Mouse (Mus musculus) limb, embryonic 12.5 days (tissue): Measurements from ENCODE around the gene Ina. TPM values are rescaled to one million over a fixed set of nuclear protein-coding genes. Genes with fewer than 3 reads are reported as not detected.
"Not testable (repeated sequence)": the region's sequence is repeated elsewhere in the genome, so short reads cannot be mapped to it uniquely, and the experiment has no call there.

Experiments used
- ATAC-seq: fragments of 200-750 bp; cut with Nextera tagmentation; 2 replicates; pipeline ENCODE4 v1.8.0; 2017; ENCODE audit warnings: low read depth, moderate TSS enrichment; ENCODE audit not compliant: insufficient number of reproducible peaks, insufficient read depth, low FRiP score, low TSS enrichment
- H3K27ac ChIP-seq: fragments of 300-500 bp; sonication (generic); 2 replicates; pipeline ENCODE4 v1.5.1; 2016; ENCODE audit warnings: mild to moderate bottlenecking, moderate library complexity
- H3K27me3 ChIP-seq: fragments of 300-500 bp; sonication (generic); 2 replicates; pipeline ENCODE4 v1.6.1; 2016; ENCODE audit warnings: mild to moderate bottlenecking, moderate library complexity
- H3K36me3 ChIP-seq: fragments of 300-500 bp; sonication (generic); 2 replicates; pipeline ENCODE4 v1.6.1; 2016; ENCODE audit warnings: mild to moderate bottlenecking, moderate library complexity
- H3K4me1 ChIP-seq: fragments of 300-500 bp; sonication (generic); replicated peaks from 2 replicates; pipeline ENCODE4 v1.6.1; 2016
- H3K4me2 ChIP-seq: fragments of 300-500 bp; sonication (generic); 2 replicates; pipeline ENCODE4 v1.6.1; 2016; ENCODE audit warnings: mild to moderate bottlenecking, moderate library complexity
- H3K4me3 ChIP-seq: fragments of 300-500 bp; sonication (generic); replicated peaks from 2 replicates; pipeline ENCODE4 v1.5.1; 2016; ENCODE audit warnings: mild to moderate bottlenecking
- H3K9ac ChIP-seq: fragments of 300-500 bp; sonication (generic); replicated peaks from 2 replicates; pipeline ENCODE4 v1.6.1; 2016; ENCODE audit warnings: mild to moderate bottlenecking, moderate library complexity
- H3K9me3 ChIP-seq: fragments of 300-500 bp; sonication (generic); 2 replicates; pipeline ENCODE4 v1.6.1; 2016; ENCODE audit warnings: mild to moderate bottlenecking, moderate library complexity
- WGBS: fragments of 180-500 bp; shearing (Covaris S2); methylation state at CpG from one replicate; pipeline ENCODE4 v1.1.7; 2016; 5-methylcytosine and 5-hydroxymethylcytosine counted together
- polyA plus RNA-seq: library from polyadenylated mRNA; unstranded; fragments of >200 nt; fragmentation: Nextera tagmentation; extraction: Ambion mirVana; gene quantifications from 2 replicates; pipeline ENCODE4 v1.2.1, GENCODE M21; 2016

Ina gene
- polyA plus RNA-seq, 1 experiment from 2014 or later, result 2.2 TPM

- 67% methylated on average over 16 of the region's 16 CpGs for WGBS
- H3K4me2 ChIP-seq, result no peak overlapping the region
- H3K36me3 ChIP-seq, result no peaks in the 10 kb centered on the region
- H3K4me3 ChIP-seq, result no peak overlapping the region
- H3K27me3 ChIP-seq, result no peaks in the 10 kb centered on the region
- no peak overlapping the region for H3K27ac ChIP-seq
- peaks cover 16% of the 10 kb centered on the region for H3K4me1 ChIP-seq
- ATAC-seq, result no peak
- H3K9me3 ChIP-seq, result no peaks in the 10 kb centered on the region
- no peak overlapping the region for H3K9ac ChIP-seq
These were observed 26.0 kb upstream of the Ina start for GRCm38 (mm10) chr19:46988231-46989087.

- Histone ChIP-seq H3K4me3 (no peak overlapping the region), H3K9ac (no peak overlapping the region), H3K4me1 (peaks cover 9% of the 10 kb centered on the region; the same call in 1 of the 2 replicates), H3K27ac (no peak overlapping the region), H3K27me3 (no peaks in the 10 kb centered on the region), H3K9me3 (no peaks in the 10 kb centered on the region), H3K4me2 (no peak overlapping the region), H3K36me3 (no peaks in the 10 kb centered on the region)
- no peak for ATAC-seq
- 65% methylated on average over 20 of the region's 20 CpGs for WGBS
These were observed 24.9 kb upstream of the Ina start for GRCm38 (mm10) chr19:46989479-46990152.

- H3K4me3 ChIP-seq, result no peak overlapping the region
- H3K27me3 ChIP-seq, result no peaks in the 10 kb centered on the region
- H3K9me3 ChIP-seq, result no peaks in the 10 kb centered on the region
- 79% methylated on average over 3 of the region's 3 CpGs for WGBS
- H3K9ac ChIP-seq, result no peak overlapping the region
- no peaks in the 10 kb centered on the region for H3K36me3 ChIP-seq
- no peak overlapping the region for H3K4me2 ChIP-seq
- no peak overlapping the region for H3K27ac ChIP-seq
- H3K4me1 ChIP-seq, result peaks cover 9% of the 10 kb centered on the region; the same call in 1 of the 2 replicates
- ATAC-seq, result no peak
These were observed 24.4 kb upstream of the Ina start for GRCm38 (mm10) chr19:46990153-46990518.

GRCm38 (mm10) chr19:46990625-46991024, 23.9 kb upstream of the Ina start:
- H3K27me3 ChIP-seq, H3K4me3 ChIP-seq, H3K4me1 ChIP-seq, H3K27ac ChIP-seq, H3K4me2 ChIP-seq, H3K9ac ChIP-seq, H3K9me3 ChIP-seq, ATAC-seq, H3K36me3 ChIP-seq: not testable (repeated sequence)
- 84% methylated on average over 8 of the region's 8 CpGs for WGBS

GRCm38 (mm10) chr19:46991145-46991544, 23.4 kb upstream of the Ina start:
- no peaks in the 10 kb centered on the region for H3K9me3 ChIP-seq
- no peak overlapping the region for H3K4me3 ChIP-seq
- no peaks in the 10 kb centered on the region for H3K36me3 ChIP-seq
- ATAC-seq, result no peak
- no peak overlapping the region for H3K27ac ChIP-seq
- WGBS, result 14% methylated on average over 5 of the region's 5 CpGs
- no peaks in the 10 kb centered on the region for H3K27me3 ChIP-seq
- no peak overlapping the region for H3K9ac ChIP-seq
- no peak overlapping the region for H3K4me2 ChIP-seq
- H3K4me1 ChIP-seq, result peaks cover 9% of the 10 kb centered on the region; the same call in 1 of the 2 replicates

- ATAC-seq, H3K4me3 ChIP-seq, H3K4me2 ChIP-seq, H3K4me1 ChIP-seq, H3K27ac ChIP-seq, H3K27me3 ChIP-seq, H3K9ac ChIP-seq, H3K36me3 ChIP-seq, H3K9me3 ChIP-seq: not testable (repeated sequence)
- 67% methylated on average over 4 of the region's 4 CpGs for WGBS
These were observed 22.2 kb upstream of the Ina start for GRCm38 (mm10) chr19:46992329-46992728.

- Histone ChIP-seq H3K4me2 (no peak overlapping the region), H3K4me3 (no peak overlapping the region), H3K27me3 (no peaks in the 10 kb centered on the region), H3K9ac (no peak overlapping the region), H3K36me3 (no peaks in the 10 kb centered on the region), H3K9me3 (no peaks in the 10 kb centered on the region), H3K4me1 (no peaks in the 10 kb centered on the region), H3K27ac (no peak overlapping the region)
- 76% methylated on average over 9 of the region's 9 CpGs for WGBS
- no peak for ATAC-seq
These were observed 18.4 kb upstream of the Ina start for GRCm38 (mm10) chr19:46996095-46996494.

- H3K4me2 ChIP-seq, result no peak overlapping the region
- ATAC-seq, result no peak
- no peak overlapping the region for H3K27ac ChIP-seq
- H3K9me3 ChIP-seq, result no peaks in the 10 kb centered on the region
- no peaks in the 10 kb centered on the region for H3K4me1 ChIP-seq
- H3K9ac ChIP-seq, result no peak overlapping the region
- H3K36me3 ChIP-seq, result no peaks in the 10 kb centered on the region
- no peak overlapping the region for H3K4me3 ChIP-seq
- WGBS, result 75% methylated on average over 8 of the region's 8 CpGs
- no peaks in the 10 kb centered on the region for H3K27me3 ChIP-seq
These were observed 16.2 kb upstream of the Ina start for GRCm38 (mm10) chr19:46998168-46998870.

- no peak for ATAC-seq
- Histone ChIP-seq H3K27me3 (no peaks in the 10 kb centered on the region), H3K27ac (no peak overlapping the region), H3K36me3 (no peaks in the 10 kb centered on the region), H3K4me2 (no peak overlapping the region), H3K4me3 (no peak overlapping the region), H3K9ac (no peak overlapping the region), H3K9me3 (no peaks in the 10 kb centered on the region), H3K4me1 (no peaks in the 10 kb centered on the region)
- 87% methylated on average over 4 of the region's 4 CpGs for WGBS
These were observed 15.5 kb upstream of the Ina start for GRCm38 (mm10) chr19:46998953-46999352.

- no peaks in the 10 kb centered on the region for H3K4me1 ChIP-seq
- no peak overlapping the region for H3K4me2 ChIP-seq
- H3K36me3 ChIP-seq, result no peaks in the 10 kb centered on the region
- no peaks in the 10 kb centered on the region for H3K27me3 ChIP-seq
- H3K27ac ChIP-seq, result no peak overlapping the region
- no peak overlapping the region for H3K4me3 ChIP-seq
- 88% methylated on average over 6 of the region's 6 CpGs for WGBS
- H3K9me3 ChIP-seq, result no peaks in the 10 kb centered on the region
- no peak overlapping the region for H3K9ac ChIP-seq
- ATAC-seq, result no peak
These were observed 14.7 kb upstream of the Ina start for GRCm38 (mm10) chr19:46999753-47000152.

- WGBS, result 84% methylated on average over 3 of the region's 3 CpGs
- ATAC-seq, result not testable (repeated sequence)
These were observed 14.1 kb upstream of the Ina start for GRCm38 (mm10) chr19:47000357-47000756.

More at GRCm38 (mm10) chr19:47000357-47000756, 14.1 kb upstream of the Ina start:
- not testable (repeated sequence) for H3K4me1 ChIP-seq, H3K27me3 ChIP-seq, H3K36me3 ChIP-seq, H3K9me3 ChIP-seq, H3K27ac ChIP-seq, H3K9ac ChIP-seq, H3K4me3 ChIP-seq, H3K4me2 ChIP-seq
